Mouse (Mus musculus): ENCODE data around the gene Gm19402.

Gene Gm19402

GRCm38 (mm10) chr10:77663949-77664665 lies 26.4 kb downstream of the Gm19402 start:
- DNase-seq = no peak

GRCm38 (mm10) chr10:77658286-77658994 lies 32.1 kb downstream of the Gm19402 start:
- DNase-seq = peak; percentile 97

GRCm38 (mm10) chr10:77652046-77652445 lies 38.5 kb downstream of the Gm19402 start:
- DNase-seq = no peak

- no peak for DNase-seq
Observed at GRCm38 (mm10) chr10:77647901-77648300, 42.7 kb downstream of the Gm19402 start.

- DNase-seq = no peak
Observed at GRCm38 (mm10) chr10:77647461-77647860, 43.1 kb downstream of the Gm19402 start.

GRCm38 (mm10) chr10:77645571-77645970 lies 45.0 kb downstream of the Gm19402 start:
- no peak for DNase-seq

GRCm38 (mm10) chr10:77643160-77643559 lies 47.4 kb downstream of the Gm19402 start:
- DNase-seq = no peak
